Mouse (Mus musculus) bone marrow macrophage, adult 2 months (primary cell): ENCODE measurements around the gene Acsf2.

Source experiments
- CTCF ChIP-seq: IDR thresholded peaks from 2 replicates; pipeline ENCODE4 v1.5.1; 2012; ENCODE audit warnings: low read depth, mild to moderate bottlenecking, low read length, moderate library complexity
- POLR2A ChIP-seq: IDR thresholded peaks from 2 replicates; pipeline ENCODE4 v1.6.1; 2012; ENCODE audit warnings: mild to moderate bottlenecking, low read depth, low read length, borderline replicate concordance

DNA sequence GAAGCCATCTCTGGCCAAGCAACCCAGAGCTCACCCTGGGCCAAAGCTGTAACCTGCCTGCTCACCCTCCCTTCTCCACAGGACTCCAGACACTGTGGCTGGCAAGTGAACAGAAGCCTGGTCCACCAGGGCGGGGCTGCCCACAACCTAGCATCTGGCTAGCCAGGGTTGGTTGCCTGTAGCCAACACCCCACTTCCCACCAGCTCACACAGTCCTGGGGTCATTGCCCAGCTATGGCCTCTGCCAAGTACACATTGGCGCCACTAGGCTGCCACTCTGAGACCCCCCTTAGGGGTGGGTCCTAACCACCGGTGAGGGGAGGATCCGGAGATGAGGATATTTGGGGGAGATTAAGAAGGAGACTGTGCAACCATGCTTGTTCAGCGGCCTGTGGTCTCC lies 37.9 kb downstream of the Acsf2 start:
- no peak for TF ChIP-seq POLR2A
- no peak for TF ChIP-seq CTCF
